Mouse (Mus musculus) cerebellum, adult 8-10 months (tissue): Measurements from ENCODE around the gene Creb5.

Experiments
- DNase-seq: peaks from one replicate; pipeline ENCODE4 v3.0.0; 2022

Gene Creb5

DNA sequence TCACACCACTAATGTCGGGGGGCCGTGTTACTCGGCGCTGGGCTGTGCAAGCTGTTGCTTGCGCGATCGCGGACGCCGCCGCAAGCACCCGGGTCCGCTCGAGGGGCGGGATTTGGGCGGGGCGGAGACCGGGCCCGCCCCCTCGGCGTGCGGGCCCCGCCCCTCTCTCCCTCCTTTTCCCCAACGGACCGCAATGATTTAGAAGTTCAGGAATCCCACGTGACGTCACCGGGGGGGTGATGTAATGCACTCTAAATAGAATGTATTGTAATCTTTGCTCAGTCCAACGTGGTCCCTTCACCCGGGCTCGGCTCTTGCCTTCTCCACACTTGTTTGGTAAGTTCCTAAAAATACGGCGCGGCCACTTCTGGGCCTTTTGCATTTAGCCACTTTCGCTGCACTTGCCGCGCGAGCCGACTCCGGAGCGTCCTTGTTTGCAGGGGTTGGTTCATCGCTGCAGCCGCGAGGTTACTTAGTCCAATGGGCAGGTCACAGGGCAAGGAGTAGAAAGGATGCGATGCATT, at the start of gene Creb5:
Creb5 (plus strand) TSS at position 233 of the 524 bp plus-strand sequence.
- DNase-seq: peak; percentile 92

DNA sequence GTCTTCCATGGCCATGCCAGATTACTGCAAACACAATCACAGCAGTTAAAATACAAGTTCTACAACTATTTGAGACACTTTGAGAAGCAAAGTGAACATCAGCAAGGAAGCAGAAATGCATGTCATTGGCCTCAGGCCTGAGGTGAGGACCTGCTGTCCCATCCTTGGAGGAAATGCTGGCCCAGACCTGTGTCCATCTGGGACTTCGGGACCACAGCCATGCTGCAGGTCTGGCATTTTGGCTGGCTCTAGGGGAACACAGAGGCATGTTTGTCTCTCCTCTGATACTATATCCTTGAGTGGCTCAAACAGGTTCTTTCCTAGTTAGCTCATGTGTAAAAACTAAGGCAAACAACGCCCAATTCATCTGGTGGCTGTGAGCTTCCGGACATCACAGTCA, 27.2 kb upstream of the Creb5 start:
- peak; percentile 65 for DNase-seq

DNA sequence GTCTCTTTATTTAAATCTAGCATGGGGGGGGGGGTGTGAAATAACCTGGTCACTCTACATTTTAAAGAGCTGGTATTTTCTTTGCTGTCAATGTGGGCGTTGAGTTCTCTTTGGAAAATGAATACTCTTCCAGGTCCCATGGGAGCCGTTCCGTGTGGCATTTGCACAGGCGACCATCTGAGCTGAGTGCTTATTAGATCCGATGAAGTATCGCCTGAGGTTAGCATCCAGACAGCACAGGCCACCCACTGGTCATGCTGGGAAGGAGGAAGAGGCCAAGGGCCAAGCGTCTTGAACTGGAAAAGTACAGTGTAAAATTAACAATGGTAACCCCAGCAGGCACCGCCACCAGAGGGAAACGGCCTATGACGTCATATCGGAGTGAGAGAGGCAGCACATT, 24.7 kb upstream of the Creb5 start:
- peak; percentile 19 for DNase-seq

DNA sequence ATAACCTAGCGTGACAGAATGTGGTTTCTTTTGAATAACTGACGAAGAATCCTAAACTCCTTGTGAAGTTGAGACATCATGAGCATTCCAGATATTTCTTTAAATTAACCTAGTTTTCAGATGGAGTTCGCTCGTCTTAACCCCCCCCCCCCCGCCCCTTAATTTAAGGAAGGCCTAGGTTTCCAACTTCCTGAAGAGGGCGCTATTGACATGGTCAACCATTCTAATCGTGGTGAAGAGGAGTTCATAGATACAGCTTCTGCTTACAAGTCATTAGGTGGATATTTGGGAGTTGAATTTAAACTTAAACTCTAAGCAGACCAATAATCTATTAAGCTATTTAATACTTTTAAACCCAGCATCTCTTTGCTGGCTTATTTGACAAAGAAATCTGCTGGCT, 20.0 kb upstream of the Creb5 start:
- no peak for DNase-seq

DNA sequence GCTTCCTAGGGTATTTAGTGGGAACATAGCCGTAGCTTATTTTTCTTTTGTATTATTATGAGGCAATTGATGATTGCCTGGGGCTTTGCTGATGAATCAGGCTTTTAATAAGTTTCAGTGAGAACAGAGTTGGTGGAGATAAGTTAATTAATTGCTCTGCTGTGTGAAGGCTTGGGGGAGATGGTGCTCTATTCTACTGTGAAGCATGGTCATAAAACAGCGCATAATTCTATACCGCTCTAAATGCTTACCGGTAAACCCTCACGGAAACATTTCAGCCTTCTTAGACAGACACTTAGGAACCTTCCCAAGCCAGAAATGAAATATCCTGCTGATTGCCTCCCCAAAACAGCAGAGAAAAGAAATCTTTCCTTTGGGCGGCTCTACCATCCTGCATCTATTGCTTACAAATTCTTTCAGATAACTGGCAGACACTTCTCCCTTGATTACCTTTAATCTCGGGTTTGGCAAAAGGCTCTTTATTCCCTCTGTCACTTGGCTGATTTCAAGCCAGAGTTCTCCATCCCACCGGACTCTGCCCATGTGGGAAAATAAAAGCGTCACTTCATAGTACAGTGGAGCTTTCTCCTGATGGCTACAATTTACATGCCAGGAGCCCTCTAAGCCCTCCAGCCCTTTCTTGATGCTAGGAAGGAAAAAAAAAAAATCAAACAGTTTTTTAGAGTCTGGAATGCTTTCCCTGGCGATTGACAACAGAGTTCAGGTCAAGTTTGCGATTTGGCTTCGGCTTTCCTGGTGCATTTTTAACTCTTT, 19.2 kb upstream of the Creb5 start:
- no peak for DNase-seq

DNA sequence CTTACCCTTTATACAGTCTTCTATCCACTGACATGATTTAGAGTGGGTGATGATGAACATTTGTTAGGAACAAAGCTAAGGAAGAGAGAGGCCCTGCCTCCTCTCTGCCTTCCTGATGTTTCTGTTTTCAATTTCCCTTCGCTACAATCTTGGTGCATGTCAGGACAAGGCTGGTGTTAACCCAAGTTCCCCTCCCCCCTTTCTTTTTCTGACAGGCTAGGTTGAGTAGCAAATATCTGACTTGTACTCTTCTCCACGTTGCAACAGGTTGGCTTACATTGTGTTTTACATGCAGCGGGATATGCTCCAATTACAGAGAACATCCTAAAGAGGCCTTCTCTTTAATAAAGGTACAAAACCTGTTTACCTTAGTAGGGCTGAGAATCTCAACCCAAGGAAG, 15.9 kb upstream of the Creb5 start:
- no peak for DNase-seq

DNA sequence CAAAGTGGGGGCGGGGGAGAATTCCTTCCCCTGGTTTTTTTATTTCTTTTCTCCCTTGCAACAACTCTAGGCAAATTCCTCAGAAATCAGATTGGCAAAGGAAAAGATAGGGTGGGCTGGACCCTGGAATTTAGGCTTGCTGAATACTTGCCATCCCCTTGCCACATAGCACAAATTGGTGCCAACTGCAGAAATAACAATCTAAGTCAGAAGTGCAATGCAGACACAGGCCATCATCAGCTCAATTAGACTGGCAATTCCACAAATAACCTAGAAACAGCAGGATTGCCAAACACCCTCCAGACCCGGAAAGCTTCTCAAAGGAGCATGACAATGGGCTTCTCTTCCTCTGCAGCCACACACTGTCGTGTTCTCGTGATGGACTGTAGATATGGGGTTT, 15.4 kb upstream of the Creb5 start:
- DNase-seq: no peak

DNA sequence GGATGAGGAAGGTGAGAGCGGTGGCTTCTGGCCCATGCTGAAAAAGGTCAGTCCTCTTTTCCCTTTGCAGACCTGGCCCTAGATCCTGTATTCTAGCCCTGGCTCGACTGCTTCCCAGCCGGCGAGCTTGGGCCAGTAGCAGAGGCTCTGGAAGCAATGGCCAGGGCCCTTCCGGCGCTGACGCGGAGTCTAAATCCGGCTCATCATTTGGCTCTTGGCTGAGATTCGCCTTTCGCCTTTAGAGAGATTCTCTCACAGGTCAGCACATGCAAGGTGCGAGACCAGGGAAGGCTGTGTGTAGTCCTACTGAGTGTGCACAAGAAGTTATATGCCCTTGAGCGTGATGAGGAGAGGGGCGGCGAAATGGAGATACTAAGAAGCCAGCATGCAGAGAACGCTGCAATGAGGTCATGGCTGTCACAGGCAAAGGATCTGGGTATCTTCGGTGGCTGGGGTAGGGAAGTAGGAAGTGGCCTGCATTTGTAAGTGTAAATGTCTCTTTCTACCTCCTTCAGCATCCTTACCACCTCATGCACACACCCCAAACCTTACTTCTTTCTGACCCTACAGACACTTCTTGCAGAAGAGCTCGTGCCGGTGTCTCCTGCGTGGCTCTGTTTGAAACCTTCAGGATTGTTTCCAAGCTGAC, 557 bp upstream of the Creb5 start:
- DNase-seq: peak; percentile 74

DNA sequence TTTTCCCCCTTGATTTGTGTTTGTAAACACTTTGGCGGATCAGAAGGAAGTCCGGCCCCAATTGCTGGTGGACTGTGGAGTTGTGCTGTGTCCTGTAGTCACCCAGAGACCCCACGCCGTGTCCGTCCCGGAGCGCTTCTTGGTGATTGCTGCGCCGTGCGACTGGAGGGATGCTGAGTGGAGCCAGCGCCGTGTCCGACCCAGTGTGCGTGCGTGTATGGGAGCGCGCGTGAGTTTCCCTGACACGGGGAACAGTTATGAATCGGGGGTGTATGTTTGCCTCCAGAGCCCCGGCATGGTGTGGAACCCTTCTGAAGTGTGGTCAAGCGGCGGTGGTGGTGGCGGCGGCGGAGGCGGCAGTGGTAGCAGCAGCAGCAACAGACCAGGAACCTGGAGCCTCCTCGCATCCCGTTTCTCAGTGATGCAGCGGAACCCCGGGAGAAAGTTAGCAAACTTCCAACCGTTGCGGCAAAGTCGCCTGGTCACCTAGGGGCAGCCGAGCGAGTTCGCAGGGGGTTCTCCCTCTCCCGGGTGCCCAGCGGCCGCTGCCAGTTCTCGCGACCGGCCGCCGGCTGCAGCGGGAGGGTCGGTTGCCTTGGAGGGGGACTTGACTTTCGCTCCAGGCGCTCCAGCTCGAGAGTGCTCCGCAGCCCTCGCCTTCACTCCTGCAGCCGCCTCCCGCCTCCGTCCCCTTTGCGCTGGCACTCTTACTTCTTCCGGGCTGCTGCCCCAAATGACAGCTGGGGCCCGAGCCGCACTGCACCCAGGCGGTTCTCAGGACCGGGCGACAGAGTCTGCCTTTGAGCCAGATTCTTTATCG, 702 bp downstream of the Creb5 start:
- DNase-seq: peak; percentile 44

DNA sequence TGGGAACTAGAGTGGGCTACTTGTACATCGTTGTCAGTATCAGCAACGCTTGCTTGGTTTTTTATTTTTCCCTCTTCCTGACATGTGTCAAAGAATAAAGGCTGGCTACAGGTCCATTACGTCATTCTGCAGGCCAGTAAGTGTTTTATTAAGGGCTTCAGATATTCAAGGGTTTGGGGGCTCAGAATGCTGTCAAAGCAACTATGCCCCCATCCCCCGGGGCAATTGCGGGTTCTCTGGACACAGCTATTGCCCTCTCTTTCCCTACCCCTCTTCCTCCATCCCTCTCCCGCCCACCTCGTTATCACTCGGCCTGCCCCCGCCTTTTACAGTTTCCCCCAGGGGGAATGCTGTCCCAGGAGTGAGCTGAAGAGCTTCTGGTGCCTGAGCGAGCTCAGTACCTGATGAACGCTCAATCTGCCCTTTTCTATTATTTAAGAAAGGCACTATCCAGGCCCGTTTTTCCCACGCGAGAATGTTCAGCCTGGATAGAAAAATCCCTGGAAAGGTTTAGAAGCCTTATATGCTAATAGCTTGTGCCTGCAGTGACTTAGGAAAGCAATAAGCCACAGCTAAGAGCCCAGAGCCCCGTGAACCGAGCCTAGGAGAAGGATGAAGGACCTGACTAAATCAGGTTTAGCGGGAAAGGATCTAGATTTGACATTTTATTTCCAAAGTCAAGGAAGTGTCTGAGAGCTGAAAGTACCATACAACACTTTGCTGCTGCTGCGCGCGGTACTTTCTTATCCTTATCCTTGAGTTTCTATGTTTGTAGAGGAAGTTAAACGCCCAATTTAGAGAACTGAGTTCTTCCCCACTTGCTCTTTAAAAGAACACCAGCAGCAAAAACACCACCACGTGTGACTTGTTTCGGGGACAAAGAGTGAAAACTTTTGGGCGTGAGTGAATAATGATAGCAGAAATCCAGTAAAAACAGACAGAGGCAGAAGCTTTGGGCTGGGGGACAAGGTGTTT, 1.8 kb downstream of the Creb5 start:
- DNase-seq: peak; percentile 22

DNA sequence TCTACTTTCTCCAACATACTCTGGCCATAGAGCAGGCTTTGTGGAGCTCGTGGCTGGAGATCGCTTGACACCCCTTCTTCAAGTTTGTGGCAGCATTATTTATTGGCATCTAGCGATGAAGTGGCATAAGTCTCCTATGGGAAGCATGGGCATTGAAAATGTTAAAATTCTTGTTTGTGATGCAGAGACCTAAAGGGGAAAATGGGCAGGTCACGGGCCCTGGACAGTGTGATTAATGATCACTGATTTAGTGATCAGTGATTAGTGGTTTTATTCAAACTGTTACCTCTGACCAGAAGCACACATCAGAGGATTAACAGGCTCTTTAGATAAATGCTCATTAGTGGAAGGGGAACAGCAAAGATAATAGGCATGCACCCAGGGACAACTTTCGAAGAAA, 2.6 kb downstream of the Creb5 start:
- no peak for DNase-seq

DNA sequence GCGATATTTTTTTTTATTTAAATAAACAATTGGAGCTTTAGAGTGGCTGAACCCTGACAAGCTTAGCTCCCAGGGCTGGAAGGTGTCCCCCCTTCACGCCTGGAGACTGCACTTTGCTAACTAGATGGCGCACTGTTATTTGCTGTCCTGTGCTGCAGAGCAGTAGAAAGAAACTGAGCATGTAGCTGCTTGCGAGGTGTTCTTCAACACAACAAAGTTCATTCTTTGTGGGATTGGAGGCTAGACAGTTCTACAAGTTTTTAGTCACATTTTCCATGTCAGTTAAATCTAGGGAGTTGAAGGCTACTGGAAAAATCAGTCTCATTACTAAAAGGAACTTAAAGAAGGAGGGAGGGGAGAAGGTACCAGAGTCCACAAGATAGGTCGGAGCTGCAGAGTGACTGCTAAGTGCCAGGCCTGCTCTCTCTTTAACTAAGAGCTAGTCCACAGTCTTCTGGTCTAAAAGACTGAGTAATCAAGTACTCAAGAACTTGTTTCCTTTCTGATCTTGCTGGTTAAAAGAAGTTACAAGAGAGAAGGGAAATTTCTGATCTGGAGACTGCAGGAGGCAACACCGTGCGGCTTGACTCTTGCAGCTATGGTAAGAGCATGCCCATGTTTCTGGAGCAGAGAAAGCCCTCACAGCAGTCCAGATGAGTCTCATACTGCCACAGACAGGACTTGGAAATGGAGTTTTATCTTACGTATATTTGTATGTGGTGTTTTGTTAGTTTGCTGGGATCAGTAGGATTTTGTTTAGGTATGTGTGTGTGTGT, 3.3 kb downstream of the Creb5 start:
- no peak for DNase-seq

DNA sequence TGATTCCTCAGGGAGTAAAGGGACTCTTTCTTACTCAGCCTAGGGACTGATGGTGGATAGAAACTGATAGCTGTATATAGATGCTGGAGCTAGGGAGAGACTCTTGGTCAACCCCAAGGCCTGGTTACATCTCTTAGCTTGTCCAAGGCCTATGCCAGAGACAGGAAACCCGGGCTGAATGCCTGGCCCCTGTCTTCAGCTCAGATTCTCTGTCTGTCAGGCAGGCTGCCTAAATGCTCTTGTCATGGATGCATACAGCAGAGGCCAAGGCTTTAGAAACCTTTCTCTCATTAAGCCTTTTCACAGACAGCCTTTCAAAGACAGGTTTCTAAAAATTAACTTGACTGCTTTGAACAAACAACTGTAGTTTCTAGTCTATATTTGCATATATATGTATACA, 5.9 kb downstream of the Creb5 start:
- no peak for DNase-seq

DNA sequence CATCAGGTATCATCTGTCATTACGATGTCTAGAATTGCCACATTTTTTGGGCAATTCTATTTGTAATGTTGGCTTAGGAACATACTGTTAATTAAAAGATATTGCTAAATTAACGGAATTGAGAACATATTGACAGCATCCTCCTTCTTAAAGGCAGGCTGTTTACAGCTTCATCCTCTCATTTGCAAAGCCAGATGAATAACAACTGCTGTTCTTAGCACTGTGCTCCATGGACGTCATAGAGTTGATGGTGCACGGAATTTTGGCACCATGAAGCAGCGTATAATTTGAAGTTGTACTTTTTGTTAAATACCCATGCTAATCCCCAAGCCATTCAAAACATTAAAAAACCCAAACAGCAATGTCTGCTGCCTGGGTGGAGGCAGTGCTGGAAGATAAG, 10.8 kb downstream of the Creb5 start:
- no peak for DNase-seq

DNA sequence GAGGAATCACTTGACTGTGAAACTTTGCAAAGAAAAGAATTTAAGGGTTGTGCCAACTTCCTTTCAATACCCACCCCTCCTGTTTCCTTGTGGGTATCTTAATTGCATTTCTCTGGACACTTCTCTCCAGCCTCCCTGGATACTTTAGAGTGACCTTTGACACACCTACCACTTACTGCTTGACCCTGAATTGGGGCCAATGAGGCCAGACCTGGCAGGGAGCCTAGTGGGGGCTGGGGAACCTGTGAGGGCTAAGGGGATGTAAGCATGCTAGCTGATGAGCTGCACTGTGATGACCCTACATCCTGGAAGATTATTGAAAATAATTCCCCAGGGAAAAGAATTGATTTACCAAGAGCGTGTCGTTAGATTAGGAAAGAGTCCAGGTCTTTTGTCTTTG, 17.1 kb downstream of the Creb5 start:
- DNase-seq: no peak

DNA sequence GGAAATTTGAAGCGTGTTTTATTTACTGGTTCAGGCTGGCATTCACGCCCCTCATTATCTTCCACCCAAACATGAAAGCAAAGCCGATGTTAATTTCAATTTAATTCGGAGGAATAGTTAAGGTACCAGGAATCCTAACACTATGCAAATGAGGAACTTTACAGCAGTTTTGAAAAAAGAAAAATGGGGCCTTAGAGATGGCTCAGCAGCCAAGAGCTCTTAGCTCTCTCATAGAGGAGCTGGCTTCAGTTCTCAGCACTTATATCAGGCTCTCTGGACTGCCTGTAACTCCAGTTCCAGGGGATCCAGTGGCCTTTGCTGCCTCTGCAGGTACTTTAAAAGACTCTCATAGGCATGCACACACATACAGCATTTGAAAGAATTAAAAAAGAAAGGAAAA, 19.1 kb downstream of the Creb5 start:
- no peak for DNase-seq

DNA sequence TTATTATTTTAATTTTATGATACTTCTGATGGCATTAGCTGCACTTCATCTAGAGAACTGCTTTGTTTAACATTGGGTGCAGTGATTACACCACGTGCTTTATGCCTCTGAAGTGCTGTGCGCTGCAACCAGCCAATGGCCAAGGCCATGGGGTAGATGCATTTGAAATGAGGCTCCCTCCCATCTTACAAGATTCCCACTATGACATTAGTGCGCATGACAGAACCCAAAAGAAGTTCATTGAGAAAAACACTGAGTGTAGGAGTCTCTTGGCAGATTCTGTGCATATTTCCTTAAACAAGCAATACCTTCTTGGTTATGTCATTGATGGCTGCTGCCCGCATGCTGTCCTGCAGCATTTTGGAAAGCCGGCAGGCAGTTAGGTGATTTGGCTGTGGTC, 19.6 kb downstream of the Creb5 start:
- DNase-seq: no peak

DNA sequence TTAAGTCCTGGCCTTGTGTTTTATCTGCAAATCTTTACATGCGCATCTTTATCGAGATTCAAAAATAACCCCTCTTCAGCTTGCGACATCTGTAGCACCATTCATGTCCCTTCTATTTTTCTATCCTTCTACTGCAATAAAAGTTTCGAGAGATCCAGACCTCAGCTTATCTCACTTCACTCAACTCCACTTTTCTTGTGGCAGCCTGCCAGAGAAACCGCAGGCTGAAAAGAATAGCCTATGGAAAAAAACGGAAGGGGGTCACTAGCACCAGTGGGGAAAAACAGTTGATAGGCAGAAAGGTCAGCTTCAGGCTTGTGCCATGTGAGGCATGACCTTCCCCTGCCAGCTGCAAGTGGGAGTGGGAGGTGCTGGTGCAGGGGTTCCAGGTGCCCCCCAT, 21.6 kb downstream of the Creb5 start:
- DNase-seq: no peak

DNA sequence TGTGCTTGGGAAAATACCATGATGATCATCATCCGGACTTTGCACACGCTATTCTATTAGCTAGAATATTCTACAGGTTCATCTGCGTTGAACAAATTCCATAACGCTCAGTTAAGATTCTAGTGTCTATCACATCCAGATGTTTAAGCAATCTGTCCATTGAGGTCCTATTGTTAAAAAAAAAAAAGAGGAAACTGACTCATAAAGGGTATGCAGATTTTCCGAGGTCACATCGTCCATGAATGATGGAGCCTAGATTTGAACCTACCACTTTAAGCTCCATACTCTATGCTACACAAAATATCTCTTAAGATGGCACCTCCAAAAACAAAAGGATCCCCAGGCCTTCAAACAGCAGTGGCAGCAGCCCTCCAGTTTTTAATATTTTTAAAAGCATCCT, 26.5 kb downstream of the Creb5 start:
- no peak for DNase-seq

DNA sequence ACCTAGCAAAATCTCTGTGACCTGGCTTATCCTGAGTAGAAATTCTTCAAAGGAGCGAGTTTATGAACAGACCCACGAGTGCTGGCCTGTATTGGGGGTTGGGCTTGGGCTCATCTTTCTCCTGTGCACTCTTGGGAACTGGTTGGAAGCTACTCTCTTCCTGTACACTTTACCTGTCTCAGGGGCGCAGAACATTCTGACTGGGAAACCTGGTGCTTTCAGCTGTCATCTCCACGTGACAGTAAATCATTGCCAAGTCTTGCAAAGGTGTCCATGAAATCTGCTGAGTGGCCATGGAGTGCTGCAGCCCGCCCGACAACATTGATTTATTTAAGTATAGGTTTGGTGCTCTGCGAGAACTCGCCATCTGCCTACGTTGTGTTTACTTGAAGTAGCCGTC, 27.1 kb downstream of the Creb5 start:
- DNase-seq: no peak

DNA sequence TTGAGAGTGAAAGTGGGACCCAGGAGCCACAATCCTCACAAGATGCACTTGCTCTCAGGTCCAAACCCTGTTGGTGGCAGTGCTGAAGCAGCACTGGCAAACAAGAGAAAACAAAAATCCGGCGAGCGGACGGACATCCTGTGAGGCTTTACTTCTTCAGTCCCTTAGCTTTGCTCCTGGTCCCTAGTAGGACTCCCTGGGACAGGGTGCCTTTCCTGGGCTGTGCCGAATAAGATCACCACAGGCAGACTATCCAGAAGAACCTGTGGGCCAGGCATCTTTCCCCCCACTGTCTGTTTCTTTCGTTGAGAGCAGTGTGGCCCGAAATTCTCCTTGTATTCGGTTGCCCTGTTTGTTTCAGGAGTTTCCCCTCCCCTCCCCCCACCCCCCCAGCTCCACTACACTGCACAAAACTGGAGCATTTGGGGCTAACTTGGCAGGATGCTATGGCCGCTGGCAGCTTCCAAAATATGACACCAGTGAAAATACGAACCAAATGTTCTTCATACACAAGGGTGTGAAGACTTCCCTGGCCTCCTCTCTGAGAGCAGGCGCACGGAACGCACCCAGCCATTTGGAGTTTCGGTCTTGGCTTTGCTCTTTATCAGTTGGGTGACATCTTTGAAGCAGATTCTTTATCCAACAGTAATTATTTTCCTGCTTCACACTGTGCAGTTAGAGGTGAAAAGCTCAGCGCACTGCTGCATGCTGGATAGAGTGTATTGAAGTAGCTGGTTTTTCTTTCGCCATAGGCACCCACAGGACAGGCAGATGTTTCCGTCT, 32.7 kb downstream of the Creb5 start:
- DNase-seq: peak; percentile 49
